Mouse (Mus musculus): ENCODE measurements around the gene Cdc42ep3. TPM values are rescaled to one million over a fixed set of nuclear protein-coding genes. Genes with fewer than 3 reads are reported as not detected.

Gene Cdc42ep3
- total RNA-seq, 4 experiments from 2014 or later = 29.2 to 34.8 (median 34.1) TPM

GRCm38 (mm10) chr17:79345001-79345709 lies 9.7 kb downstream of the Cdc42ep3 start:
- DNase-seq (ENCODE audit: low spot score in 2 of 2) = no peak

GRCm38 (mm10) chr17:79343334-79343946 lies 11.5 kb downstream of the Cdc42ep3 start:
- no peak for DNase-seq (ENCODE audit: low spot score in 2 of 2)

- DNase-seq (ENCODE audit: low spot score in 2 of 2) = no peak
Observed at GRCm38 (mm10) chr17:79342639-79343333, 12.1 kb downstream of the Cdc42ep3 start.

GRCm38 (mm10) chr17:79341946-79342470 lies 12.9 kb downstream of the Cdc42ep3 start:
- no peak for DNase-seq (ENCODE audit: low spot score in 2 of 2)

- no peak for DNase-seq (ENCODE audit: low spot score in 2 of 2)
Observed at GRCm38 (mm10) chr17:79337494-79337893, 17.4 kb downstream of the Cdc42ep3 start.

- peak in 1 of 2 experiments; percentile 32 for DNase-seq (ENCODE audit: low spot score in 2 of 2)
Observed at GRCm38 (mm10) chr17:79334701-79335100, 20.2 kb downstream of the Cdc42ep3 start.

GRCm38 (mm10) chr17:79333650-79334049 lies 21.2 kb downstream of the Cdc42ep3 start:
- no peak for DNase-seq (ENCODE audit: low spot score in 2 of 2)

- peak in 1 of 2 experiments; percentile 44 for DNase-seq (ENCODE audit: low spot score in 2 of 2)
Observed at GRCm38 (mm10) chr17:79332864-79333263, 22.0 kb downstream of the Cdc42ep3 start.

GRCm38 (mm10) chr17:79330397-79330796 lies 24.5 kb downstream of the Cdc42ep3 start:
- DNase-seq (ENCODE audit: low spot score in 2 of 2) = no peak

GRCm38 (mm10) chr17:79326868-79327376 lies 28.0 kb downstream of the Cdc42ep3 start:
- no peak for DNase-seq (ENCODE audit: low spot score in 2 of 2)

GRCm38 (mm10) chr17:79317085-79317751 lies 37.7 kb downstream of the Cdc42ep3 start:
- DNase-seq (ENCODE audit: low spot score in 2 of 2) = no peak

- no peak for DNase-seq (ENCODE audit: low spot score in 2 of 2)
Observed at GRCm38 (mm10) chr17:79315415-79316094, 39.3 kb downstream of the Cdc42ep3 start.

GRCm38 (mm10) chr17:79310465-79310864 lies 44.4 kb downstream of the Cdc42ep3 start:
- DNase-seq (ENCODE audit: low spot score in 2 of 2) = no peak

GRCm38 (mm10) chr17:79309506-79309905 lies 45.4 kb downstream of the Cdc42ep3 start:
- no peak for DNase-seq (ENCODE audit: low spot score in 2 of 2)

- no peak for DNase-seq (ENCODE audit: low spot score in 2 of 2)
Observed at GRCm38 (mm10) chr17:79305644-79306043, 49.2 kb downstream of the Cdc42ep3 start.

- no peak for DNase-seq (ENCODE audit: low spot score in 2 of 2)
Observed at GRCm38 (mm10) chr17:79303744-79304497, 51.0 kb downstream of the Cdc42ep3 start.

- DNase-seq (ENCODE audit: low spot score in 2 of 2) = no peak
Observed at GRCm38 (mm10) chr17:79303238-79303637, 51.7 kb downstream of the Cdc42ep3 start.

GRCm38 (mm10) chr17:79299925-79300324 lies 55.0 kb downstream of the Cdc42ep3 start:
- no peak for DNase-seq (ENCODE audit: low spot score in 2 of 2)

- DNase-seq (ENCODE audit: low spot score in 2 of 2) = no peak
Observed at GRCm38 (mm10) chr17:79298968-79299367, 55.9 kb downstream of the Cdc42ep3 start.

GRCm38 (mm10) chr17:79295926-79296325 lies 59.0 kb downstream of the Cdc42ep3 start:
- no peak for DNase-seq (ENCODE audit: low spot score in 2 of 2)
